Mouse (Mus musculus) neural tube, embryonic 10.5 days (tissue): ENCODE data around the gene Piezo1.

Experiments used
- DNase-seq: peaks from one replicate; pipeline ENCODE4 v3.0.0-alpha.2; 2017; ENCODE audit warnings: low spot score; ENCODE audit errors: extremely low spot score

Piezo1 gene

DNA sequence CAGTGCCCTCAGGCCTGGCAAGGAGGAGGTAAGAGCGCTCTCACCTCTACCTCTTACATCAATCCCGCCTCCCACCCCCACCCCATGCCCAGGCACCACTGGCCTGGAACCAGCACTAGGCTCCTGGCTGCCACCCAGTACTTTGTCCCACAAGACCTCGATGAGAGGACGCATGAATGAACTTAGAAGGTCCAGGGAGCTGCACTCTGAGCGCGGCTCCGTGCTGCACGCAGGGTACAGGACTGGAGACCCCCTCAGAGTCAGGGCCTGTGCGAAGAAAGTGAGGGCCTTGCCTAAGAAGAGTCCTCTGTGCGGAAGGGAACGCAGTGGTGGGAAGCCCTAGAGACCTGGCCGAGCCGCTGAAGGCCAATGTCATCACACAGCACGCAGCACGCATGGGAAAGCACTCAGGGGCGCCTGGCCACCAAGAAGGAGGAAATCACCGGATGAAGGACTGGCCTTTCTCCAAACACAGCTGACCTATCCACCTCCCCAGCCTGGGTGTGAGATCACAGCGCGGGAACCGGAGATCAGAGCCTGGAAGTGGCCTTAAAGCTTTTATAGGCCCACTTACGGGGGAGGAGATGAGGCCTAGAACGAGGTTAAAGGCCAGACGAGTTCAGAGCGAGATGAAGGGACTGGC lies 4.2 kb downstream of the Piezo1 start:
- no peak for DNase-seq

DNA sequence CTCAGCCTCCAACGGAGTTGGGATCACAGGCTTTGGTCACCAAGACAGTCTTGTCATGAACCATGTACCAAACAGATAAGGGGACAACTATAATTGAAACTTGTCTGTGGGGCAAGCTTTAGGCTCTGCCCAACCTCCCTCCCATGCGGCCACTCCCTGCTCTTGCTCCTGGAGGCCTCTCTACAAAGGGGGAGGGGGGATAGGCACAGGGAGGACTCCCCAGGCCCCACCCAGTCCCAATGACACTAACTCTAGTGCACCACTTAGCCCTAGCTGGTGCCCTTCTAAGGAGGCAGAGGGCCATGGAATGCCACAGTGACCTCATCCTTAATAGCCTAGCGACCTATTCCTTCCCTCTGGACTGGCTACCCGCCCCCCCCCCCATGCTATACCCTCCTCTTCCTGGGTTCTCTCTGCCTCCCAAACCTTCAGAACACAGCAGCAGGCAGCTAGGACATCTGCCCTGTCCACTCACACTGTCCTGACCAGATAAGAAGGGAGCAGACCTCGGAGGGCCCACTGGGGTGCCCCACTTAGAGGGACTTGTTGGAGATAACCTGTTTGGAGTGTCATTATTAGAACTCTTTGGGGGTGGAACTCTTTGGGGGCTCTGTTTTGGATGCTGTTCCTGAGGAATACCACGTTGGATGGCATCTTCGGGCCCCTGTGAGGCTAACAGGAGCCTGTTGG lies 4.9 kb downstream of the Piezo1 start:
- no peak for DNase-seq

DNA sequence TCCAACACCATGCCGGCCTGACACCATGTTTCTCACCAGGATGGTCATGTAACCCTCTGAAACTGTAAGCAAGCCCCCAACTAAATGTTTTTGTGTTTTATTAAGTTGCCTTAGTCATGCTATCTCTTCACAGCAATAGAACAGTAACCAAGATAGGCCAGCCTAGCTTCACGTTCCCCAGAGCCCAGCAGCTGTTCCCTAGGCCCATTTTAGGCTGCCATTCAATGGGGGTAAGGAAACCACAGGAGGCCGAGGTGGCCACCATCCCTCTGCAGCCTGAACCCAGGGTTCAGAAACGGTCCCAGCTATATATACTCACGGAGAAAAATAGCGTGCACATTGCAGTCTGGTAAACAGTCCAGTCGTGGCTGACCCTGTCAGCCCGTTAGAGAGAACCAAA lies 7.0 kb downstream of the Piezo1 start:
- no peak for DNase-seq

DNA sequence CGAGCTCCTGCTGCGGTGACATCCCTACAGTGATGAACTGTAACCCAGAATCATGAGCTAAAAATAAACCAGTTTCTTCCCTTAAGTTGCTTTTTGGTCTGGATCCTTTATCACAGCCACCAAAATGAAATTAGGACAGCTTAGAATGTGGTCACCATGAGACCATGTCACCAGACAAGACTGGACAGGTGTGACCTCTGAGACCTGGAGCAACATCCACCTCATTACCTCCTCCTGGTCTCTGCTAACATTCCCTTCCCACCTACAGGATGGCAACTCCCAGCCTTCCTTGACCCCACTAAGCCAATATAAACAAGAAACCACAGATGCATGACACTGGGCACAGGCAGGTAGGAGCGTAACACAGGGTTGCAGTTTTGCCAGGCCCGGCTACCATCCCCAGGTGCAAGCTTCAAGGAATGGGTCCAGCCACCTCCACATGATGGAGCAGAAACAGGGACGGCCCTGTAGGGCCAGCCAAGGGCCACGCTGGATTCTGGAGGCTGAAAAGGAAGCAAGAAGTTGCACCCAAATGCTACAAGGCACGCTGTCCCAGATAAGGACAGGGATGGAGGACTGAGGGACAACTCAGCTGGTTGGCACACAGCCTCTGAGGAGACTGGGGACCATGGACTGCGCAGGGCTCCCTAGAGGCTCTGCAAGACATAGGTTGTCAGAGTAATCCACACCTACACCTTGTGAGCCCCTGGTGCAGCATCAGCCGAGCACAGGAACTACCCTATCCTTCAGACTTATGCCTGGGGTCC lies 12.6 kb downstream of the Piezo1 start:
- no peak for DNase-seq

DNA sequence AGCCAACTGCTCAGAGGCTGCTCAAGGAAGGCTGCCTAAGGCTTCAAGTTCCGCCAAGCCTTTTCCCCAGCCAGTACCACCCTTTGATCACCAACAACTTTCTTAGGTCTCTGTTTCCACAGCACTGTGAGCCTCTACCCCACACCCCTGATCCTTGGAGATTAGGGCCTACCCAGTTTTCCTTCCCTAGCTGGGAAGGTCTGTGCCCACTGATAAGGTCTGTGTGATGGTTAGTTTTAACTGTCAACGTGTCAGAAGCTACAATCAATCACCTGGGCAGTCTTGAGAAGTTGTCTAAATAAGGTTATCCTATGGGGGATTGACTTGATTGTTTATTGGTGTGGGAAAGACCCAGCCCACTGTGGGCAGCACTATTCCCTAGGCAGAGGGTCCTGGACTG lies 13.3 kb downstream of the Piezo1 start:
- DNase-seq = no peak

DNA sequence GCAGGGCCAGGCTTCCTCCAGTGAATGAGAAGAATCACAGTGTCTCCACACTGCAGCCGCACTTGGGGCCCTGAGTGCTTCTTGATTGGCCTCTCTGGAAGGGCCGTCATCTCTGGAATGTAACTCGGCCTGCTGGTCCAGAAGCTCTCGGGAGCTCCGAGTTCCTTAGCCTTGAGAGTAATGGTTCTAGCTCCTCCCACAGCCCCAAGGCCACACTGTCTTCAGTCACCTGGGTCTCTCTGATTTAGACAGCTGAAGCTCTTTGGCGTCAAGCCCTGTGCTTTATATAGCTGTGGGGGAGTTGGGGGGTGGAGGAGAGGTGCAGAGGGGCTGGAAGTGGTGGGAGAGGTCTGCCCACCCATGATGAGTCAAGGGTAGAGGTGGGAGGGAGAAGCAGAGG lies 14.1 kb downstream of the Piezo1 start:
- no peak for DNase-seq

DNA sequence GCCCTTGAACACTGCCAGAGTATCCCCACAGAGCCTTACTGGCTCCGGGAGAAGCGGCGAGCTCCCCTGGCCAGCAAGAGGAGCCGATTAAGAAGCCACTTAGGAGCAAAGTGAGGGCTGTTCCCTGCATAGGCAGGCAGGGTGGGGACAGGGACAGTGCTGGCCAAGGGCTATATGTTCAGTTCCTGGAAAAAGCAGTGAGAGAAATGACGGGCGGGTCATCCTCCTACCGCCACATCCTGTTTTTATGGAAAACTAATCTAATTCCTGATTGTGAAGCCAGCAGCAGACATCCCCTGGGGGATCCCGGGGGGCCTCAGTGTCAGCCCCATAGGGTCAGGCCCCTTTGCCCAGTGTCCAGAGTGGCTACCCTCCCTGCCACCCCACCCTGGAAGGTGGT lies 19.8 kb downstream of the Piezo1 start:
- no peak for DNase-seq

DNA sequence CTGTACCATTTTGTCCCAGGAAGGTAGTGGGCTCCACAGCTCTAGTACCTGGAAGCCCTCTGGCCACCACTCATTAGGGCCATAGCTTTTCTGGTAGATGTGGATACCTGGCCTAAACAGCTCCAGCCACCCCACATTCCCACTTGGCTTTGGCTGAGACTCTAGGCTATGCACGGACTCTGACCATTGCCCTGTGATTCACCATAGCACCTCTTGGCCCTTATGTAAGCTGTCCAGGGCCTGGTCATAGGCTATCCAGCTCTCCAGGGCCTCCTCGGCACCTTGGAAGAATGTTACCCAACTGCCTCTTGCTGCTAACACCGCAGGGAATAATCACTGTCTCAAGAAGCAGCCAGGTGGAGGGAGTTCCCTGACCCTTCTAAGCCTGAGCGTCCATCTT lies 22.0 kb downstream of the Piezo1 start:
- no peak for DNase-seq

DNA sequence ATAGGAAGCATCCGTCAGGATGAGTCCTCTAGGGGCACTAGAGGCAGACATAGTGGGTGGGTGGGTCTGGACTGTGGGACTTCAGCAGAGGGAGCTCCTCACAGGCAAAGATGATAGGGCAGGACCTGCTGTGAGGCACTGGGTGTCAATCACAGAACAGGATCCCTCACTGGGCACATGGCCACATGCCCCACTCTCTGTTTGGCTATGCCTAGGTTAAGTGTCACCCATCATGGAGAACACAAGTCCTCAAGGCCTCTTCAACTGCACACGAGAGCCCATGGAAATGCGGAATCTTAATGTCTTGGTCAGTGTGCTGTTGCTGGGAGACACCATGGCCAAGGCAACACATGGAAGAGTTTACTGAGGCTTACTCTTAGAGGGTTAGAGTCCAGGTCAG lies 23.2 kb downstream of the Piezo1 start:
- no peak for DNase-seq

DNA sequence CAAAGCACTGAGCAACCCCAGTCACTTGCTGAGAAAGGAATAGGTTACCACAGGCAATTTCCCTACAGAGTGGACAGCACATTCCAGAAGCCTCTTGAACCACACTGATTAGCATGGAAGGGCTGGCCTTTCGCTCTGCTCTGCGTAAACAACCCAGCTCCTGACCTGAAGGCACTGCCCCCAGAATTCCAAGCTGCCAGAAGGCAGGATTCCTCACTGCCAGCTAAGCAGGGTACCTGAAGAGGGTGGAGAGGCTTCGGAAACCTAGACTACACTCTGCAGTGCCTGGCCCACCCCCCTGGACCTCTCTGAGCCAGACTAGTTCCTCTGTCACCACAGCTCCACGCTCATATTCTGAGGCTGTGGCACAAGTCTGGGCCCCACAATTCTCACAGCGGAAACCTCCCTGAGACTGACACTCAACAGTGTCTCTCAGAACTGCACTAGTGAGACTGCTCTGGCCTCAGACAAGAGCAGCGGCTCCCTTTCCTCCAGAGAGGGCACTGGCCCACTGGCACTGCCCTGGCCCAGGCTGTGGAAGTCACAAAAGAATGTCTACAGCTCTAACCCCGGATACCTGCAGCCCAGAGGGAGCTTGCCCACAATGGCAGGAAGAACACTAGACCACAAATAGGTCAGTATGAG lies 24.5 kb downstream of the Piezo1 start:
- no peak for DNase-seq

DNA sequence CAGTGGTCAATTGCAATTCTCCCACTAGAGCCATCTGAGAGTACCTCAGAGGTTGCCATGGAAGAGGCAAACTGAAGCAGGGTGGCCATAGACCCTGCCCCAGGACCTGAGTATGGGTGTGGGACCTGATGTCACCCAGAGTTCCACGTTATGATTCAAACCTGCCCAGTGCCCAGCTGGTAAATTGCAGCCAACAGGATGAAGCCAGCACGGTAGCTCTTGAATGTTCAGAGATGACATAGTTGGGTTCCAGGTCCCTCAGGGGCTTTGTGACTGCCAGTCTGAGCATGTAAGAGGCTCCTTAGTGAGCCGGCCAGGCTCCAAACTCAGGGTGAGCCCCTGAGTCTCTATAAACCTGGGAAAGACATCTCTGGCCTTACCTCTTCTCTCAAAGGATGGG lies 25.0 kb downstream of the Piezo1 start:
- DNase-seq = no peak

DNA sequence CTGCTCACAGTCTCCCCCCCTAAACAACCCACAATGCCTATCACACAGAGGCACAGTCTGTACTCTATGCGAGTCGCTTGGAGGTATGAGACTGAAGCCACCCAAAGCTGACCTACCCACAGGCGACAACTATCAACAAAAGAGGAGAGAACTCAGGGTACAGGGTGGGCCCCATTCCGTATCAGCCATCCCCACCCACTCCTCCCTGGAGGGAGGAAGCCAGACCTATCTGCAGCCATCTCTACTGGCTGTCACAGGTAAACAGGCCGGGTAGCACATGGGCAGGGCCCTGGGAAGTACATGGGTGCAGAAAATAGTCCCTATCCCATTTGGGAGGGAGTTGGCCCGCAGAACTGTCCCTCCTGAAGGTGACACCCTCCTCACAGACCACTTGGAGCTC lies 26.1 kb downstream of the Piezo1 start:
- no peak for DNase-seq

DNA sequence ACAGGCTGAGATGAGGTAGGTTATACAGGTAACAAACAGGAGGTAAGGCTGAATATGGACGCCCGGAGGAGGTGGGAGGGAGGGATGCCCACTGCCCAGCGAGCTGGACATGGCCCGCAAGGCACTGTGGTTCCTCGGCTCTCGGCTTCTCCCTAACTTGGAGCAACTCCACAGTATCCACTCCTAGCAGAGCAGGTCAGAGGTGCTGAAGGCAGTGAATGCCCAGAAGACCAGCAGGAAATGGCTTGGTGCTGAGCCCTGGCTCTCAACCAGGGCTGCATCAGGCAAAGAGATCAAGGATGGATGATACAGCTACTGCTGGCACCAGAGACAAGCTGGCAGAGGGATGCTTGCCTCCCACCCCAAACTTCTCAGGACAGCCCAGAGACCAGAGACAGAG lies 26.6 kb downstream of the Piezo1 start:
- DNase-seq = no peak

DNA sequence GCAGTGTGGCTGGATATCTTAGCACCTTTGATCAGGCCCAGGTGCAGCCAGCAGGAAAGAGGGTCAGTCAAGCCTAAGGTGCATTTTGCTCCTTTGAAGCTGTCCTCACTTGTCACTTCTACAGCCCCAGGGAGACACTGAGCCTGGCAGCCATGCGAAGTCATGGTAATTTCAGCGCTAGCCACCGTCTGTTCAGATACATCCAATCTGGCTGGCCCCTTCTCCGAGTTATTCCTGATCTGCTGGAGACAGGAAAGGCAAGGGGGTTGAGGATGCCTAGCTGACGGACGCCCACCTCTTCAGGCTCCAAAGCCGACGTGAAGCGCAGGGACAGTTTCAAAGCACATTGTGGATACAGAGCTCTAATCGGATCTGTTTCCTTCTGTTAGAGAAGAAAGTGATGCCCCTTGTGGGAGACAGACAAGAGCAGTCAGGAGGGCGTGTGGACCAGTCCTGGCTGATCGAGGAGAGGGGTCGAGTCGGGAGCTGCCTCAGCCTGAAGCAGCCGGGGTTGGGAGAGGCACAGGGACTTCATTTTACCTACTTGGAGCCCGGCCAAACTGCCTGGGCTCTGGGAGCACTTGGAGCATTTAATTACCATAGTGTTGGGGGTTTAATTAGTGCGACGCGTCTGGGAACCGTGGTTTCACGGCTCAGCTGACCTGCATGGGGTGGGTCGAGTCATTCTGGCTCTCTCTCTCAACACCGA lies 27.3 kb downstream of the Piezo1 start:
- DNase-seq = no peak

DNA sequence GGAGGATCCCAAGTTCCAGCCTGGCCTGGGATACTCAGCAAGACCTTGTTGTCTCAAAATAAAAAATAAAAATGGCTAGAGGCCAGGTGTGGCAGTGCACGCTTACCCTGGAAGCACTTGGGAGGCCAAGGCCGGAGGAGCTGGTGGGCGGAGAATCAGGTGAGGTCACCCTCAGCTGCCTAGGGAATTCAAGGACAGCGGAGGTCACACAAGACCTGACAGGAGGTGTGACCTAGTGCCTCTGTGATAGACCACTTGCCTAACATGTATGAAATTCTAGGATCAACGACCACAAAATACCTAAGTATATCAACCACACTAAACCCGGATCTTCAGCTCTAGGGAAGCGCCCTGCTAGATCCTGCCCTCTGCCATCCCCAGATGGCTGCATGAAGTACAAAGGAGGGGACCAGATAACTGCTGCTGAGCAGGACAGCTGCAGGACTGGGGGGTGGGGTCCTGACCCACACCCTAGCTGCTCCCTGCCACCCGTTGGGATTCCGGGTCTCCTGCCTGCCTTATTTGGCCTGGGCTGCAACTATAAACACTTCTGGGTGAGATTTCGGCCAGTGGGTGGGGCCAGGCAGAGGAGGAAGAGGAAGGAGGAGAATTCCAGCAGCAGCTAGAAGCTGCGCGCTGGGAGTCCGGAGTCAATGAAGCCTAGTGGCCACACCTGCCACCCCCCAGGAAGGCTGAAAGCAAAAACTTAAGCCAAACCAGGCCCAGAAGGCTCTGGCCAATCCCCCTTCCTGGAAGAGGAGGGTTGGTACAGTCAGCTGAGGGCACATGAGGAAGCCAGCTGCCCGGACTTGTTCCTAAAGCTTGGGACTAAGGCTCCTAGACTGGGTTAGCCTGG lies 28.1 kb downstream of the Piezo1 start:
- no peak for DNase-seq

DNA sequence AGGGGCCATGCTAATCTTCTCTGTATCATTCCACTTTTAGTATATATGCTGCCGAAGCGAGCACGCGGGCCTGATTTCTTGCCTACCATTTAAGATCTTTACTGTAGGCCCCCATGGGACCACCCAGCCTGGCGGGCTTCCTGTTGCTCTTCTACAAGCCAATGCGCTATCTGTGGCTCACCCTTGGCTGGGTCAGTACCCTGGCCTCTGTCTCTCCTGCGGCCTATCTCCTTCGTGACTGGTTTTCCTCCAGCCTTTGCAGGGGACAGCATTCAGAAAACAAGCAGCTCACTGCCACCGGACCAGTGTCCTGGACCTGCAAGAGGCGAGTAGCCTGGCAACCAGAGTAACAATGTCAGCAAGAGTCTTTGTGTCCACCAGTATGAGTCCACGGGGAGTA lies 30.5 kb downstream of the Piezo1 start:
- no peak for DNase-seq

DNA sequence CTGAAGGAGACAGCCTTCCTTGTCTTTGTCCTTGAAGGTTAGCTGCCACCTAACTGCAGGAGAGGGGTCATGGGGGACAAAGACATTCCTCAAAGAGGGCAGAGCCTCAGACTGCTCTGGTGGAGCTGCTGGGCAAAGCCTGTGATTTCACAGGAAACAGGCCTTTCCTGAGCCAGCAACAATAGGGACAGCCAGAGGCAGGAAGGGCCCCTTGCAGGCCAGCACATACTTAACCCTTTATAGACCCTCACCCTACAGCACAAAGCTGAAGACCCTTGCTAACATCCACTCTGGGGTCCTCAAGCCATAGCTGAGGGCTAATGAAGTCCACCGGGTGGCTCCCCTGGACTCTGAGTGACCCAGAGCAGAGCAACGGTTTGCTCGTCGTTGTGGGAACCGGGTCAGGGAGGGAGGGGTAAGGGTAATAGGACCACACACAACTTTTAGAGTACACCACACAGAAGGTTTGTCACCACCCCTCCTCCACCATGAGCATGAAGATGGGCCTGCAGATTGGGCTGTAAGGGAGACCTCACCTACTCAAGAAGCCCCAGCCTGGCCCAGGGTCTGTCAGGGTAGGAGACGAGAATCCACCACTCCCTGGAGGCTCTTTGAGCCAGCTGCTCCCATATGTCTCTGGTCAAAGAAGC lies 33.5 kb downstream of the Piezo1 start:
- peak; percentile 48 for DNase-seq

DNA sequence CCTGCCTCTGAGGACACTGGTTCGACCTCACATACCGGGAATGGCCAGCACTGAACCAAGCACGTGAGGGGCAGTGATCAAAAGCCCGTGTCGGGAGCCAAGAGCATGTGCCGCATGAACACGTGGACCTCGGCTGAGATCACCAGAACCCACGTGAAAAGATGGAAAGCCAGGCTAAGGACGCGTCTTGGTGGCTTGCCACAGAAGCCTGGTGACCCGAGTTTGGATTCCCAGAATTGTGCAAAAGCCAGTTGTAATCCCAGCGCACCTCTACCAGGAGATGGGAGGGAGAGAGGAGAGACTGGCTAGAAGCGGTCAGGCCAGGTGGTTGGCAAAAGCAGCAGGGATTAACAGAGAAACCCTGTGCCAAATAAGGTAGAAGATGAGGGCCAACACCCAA lies 35.4 kb downstream of the Piezo1 start:
- no peak for DNase-seq

DNA sequence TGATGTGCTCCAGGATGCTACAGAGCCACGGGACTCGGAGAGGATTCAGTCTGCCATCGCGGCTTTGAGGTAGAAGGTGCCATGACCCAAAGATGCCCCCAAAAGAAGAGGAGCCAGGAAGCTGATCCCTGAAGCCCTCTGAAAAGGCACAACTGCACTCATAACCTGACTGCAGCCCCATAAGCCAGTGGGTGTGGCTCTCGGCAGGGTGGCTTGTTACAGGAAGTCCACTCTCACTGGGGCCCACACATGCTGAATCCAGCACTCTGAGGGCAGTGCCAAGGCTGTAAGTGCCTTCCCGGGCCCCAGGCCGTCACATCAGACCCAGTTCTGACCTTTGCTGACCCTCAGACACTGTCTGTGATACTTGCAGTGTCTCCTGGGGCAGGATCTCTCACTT lies 38.7 kb downstream of the Piezo1 start:
- DNase-seq = no peak

DNA sequence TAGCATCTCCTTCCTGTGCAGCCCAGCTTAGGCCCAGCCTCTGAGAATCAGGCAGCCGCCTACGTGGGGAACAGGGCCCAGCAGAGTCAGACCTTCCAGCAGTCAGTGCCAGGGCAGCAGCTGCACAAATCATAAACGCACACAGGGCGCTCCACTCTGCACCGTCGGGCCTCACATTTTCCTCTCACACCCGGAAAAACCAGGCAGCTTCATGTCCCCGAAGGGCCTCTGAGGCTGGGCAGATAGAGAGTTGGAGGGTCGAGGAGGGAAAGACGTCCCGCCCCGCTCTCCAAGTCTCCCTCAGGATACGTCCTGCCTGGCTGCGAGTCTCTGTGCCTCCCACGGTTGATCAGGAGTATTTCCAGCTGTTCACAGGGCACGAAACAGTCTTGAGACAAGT lies 39.6 kb downstream of the Piezo1 start:
- DNase-seq = no peak
